Mouse (Mus musculus): ENCODE results near the gene Hoxb6. TPM values are rescaled to one million over a fixed set of nuclear protein-coding genes. Genes with fewer than 3 reads are reported as not detected.

The Hoxb6 gene
- total RNA-seq, 1 experiment: 0.22 TPM

GRCm38 (mm10) chr11:96341701-96342575, 49.7 kb downstream of the Hoxb6 start:
- DNase-seq (ENCODE audit: low read depth, low spot score): no peak
- Histone ChIP-seq H3K27ac (ENCODE audit: insufficient read depth, low read depth, low read length, poor library complexity, severe bottlenecking) (no peak overlapping the region), H3K9ac (ENCODE audit: insufficient read depth, low read depth, low read length, poor library complexity, severe bottlenecking) (no peak overlapping the region), H3K36me3 (ENCODE audit: control insufficient read depth, insufficient read depth, low read length, poor library complexity, severe bottlenecking) (no peaks in the 10 kb centered on the region), H3K4me3 (ENCODE audit: insufficient read depth in 1 of 2, low read depth in 1 of 2, low read length in 2 of 2, poor library complexity in 1 of 2, severe bottlenecking in 1 of 2) (no peak overlapping the region; a peak in 1 of 4 replicates), H3K4me1 (ENCODE audit: control insufficient read depth in 2 of 2, insufficient read depth in 2 of 2, low read length in 2 of 2, poor library complexity in 1 of 2) (peaks cover 0 to 10% of the 10 kb centered on the region in 2 experiments; a peak in 1 of 4 replicates), H3K9me3 (ENCODE audit: control insufficient read depth, insufficient read depth, low read depth, low read length) (no peaks in the 10 kb centered on the region)
- TF ChIP-seq CHD2 (IDR thresholded peaks at IDR 0.05; ENCODE audit: low read depth, low read length) (no peak), ZNF384 (IDR thresholded peaks at IDR 0.05; ENCODE audit: low read depth, low read length) (no peak), ZC3H11A (IDR thresholded peaks at IDR 0.05; ENCODE audit: borderline replicate concordance, low read depth, low read length) (no peak), MAFK (IDR thresholded peaks at IDR 0.05; ENCODE audit: insufficient read depth, low read depth, low read length) (no peak), HCFC1 (IDR thresholded peaks at IDR 0.05; ENCODE audit: borderline replicate concordance, insufficient read depth, low read length) (no peak)
- in situ Hi-C loops (cut with MboI; ENCODE audit: low sequenced_read_pairs in 2 of 2, unreplicated experiment in 2 of 2): no loop called here

GRCm38 (mm10) chr11:96342576-96342930, 50.3 kb downstream of the Hoxb6 start:
- in situ Hi-C loops (cut with MboI; ENCODE audit: low sequenced_read_pairs in 2 of 2, unreplicated experiment in 2 of 2): no loop called here
- TF ChIP-seq ZC3H11A (IDR thresholded peaks at IDR 0.05; ENCODE audit: borderline replicate concordance, low read depth, low read length) (no peak), ZNF384 (IDR thresholded peaks at IDR 0.05; ENCODE audit: low read depth, low read length) (no peak), CHD2 (IDR thresholded peaks at IDR 0.05; ENCODE audit: low read depth, low read length) (no peak), MAFK (IDR thresholded peaks at IDR 0.05; ENCODE audit: insufficient read depth, low read depth, low read length) (no peak), HCFC1 (IDR thresholded peaks at IDR 0.05; ENCODE audit: borderline replicate concordance, insufficient read depth, low read length) (no peak)
- H3K36me3 ChIP-seq (ENCODE audit: control insufficient read depth, insufficient read depth, low read length, poor library complexity, severe bottlenecking): no peaks in the 10 kb centered on the region
- H3K27ac ChIP-seq (ENCODE audit: insufficient read depth, low read depth, low read length, poor library complexity, severe bottlenecking): no peak overlapping the region
- no peak for DNase-seq (ENCODE audit: low read depth, low spot score)
- peaks cover 0 to 10% of the 10 kb centered on the region in 2 experiments; a peak in 1 of 4 replicates for H3K4me1 ChIP-seq (ENCODE audit: control insufficient read depth in 2 of 2, insufficient read depth in 2 of 2, low read length in 2 of 2, poor library complexity in 1 of 2)
- H3K9ac ChIP-seq (ENCODE audit: insufficient read depth, low read depth, low read length, poor library complexity, severe bottlenecking): no peak overlapping the region
- no peak overlapping the region for H3K4me3 ChIP-seq (ENCODE audit: insufficient read depth in 1 of 2, low read depth in 1 of 2, low read length in 2 of 2, poor library complexity in 1 of 2, severe bottlenecking in 1 of 2)
- no peaks in the 10 kb centered on the region for H3K9me3 ChIP-seq (ENCODE audit: control insufficient read depth, insufficient read depth, low read depth, low read length)

GRCm38 (mm10) chr11:96343206-96343745, 51.0 kb downstream of the Hoxb6 start:
- Histone ChIP-seq H3K36me3 (ENCODE audit: control insufficient read depth, insufficient read depth, low read length, poor library complexity, severe bottlenecking) (no peaks in the 10 kb centered on the region), H3K9me3 (ENCODE audit: control insufficient read depth, insufficient read depth, low read depth, low read length) (no peaks in the 10 kb centered on the region), H3K4me1 (ENCODE audit: control insufficient read depth in 2 of 2, insufficient read depth in 2 of 2, low read length in 2 of 2, poor library complexity in 1 of 2) (peaks cover 0 to 10% of the 10 kb centered on the region in 2 experiments; a peak in 1 of 4 replicates), H3K9ac (ENCODE audit: insufficient read depth, low read depth, low read length, poor library complexity, severe bottlenecking) (no peak overlapping the region), H3K27ac (ENCODE audit: insufficient read depth, low read depth, low read length, poor library complexity, severe bottlenecking) (no peak overlapping the region), H3K4me3 (ENCODE audit: insufficient read depth in 1 of 2, low read depth in 1 of 2, low read length in 2 of 2, poor library complexity in 1 of 2, severe bottlenecking in 1 of 2) (no peak overlapping the region)
- TF ChIP-seq HCFC1 (IDR thresholded peaks at IDR 0.05; ENCODE audit: borderline replicate concordance, insufficient read depth, low read length) (no peak), MAFK (IDR thresholded peaks at IDR 0.05; ENCODE audit: insufficient read depth, low read depth, low read length) (no peak), ZNF384 (IDR thresholded peaks at IDR 0.05; ENCODE audit: low read depth, low read length) (no peak), ZC3H11A (IDR thresholded peaks at IDR 0.05; ENCODE audit: borderline replicate concordance, low read depth, low read length) (no peak), CHD2 (IDR thresholded peaks at IDR 0.05; ENCODE audit: low read depth, low read length) (no peak)
- DNase-seq (ENCODE audit: low read depth, low spot score): no peak
- in situ Hi-C loops (cut with MboI; ENCODE audit: low sequenced_read_pairs in 2 of 2, unreplicated experiment in 2 of 2): no loop called here

GRCm38 (mm10) chr11:96344061-96344877, 52.0 kb downstream of the Hoxb6 start:
- TF ChIP-seq CHD2 (IDR thresholded peaks at IDR 0.05; ENCODE audit: low read depth, low read length): no peak
- no peak for TF ChIP-seq ZNF384 (IDR thresholded peaks at IDR 0.05; ENCODE audit: low read depth, low read length)
- Histone ChIP-seq H3K9ac (ENCODE audit: insufficient read depth, low read depth, low read length, poor library complexity, severe bottlenecking) (no peak overlapping the region), H3K27ac (ENCODE audit: insufficient read depth, low read depth, low read length, poor library complexity, severe bottlenecking) (no peak overlapping the region), H3K4me3 (ENCODE audit: insufficient read depth in 1 of 2, low read depth in 1 of 2, low read length in 2 of 2, poor library complexity in 1 of 2, severe bottlenecking in 1 of 2) (peak overlapping the region in 1 of 2 experiments; percentile 32; a peak in 1 of 4 replicates), H3K4me1 (ENCODE audit: control insufficient read depth in 2 of 2, insufficient read depth in 2 of 2, low read length in 2 of 2, poor library complexity in 1 of 2) (peaks cover 0 to 10% of the 10 kb centered on the region in 2 experiments; a peak in 1 of 4 replicates), H3K9me3 (ENCODE audit: control insufficient read depth, insufficient read depth, low read depth, low read length) (no peaks in the 10 kb centered on the region), H3K36me3 (ENCODE audit: control insufficient read depth, insufficient read depth, low read length, poor library complexity, severe bottlenecking) (no peaks in the 10 kb centered on the region)
- no peak for DNase-seq (ENCODE audit: low read depth, low spot score)
- in situ Hi-C loops (cut with MboI; ENCODE audit: low sequenced_read_pairs in 2 of 2, unreplicated experiment in 2 of 2): no loop called here
